Mouse (Mus musculus): ENCODE measurements at regions not wholly inside any gene's neighbourhood (a gene's known extent, or its start where the extent isn't known, plus 50 kb on each side); places are given as distances from the start of the nearest gene placed in this dataset.

DNA sequence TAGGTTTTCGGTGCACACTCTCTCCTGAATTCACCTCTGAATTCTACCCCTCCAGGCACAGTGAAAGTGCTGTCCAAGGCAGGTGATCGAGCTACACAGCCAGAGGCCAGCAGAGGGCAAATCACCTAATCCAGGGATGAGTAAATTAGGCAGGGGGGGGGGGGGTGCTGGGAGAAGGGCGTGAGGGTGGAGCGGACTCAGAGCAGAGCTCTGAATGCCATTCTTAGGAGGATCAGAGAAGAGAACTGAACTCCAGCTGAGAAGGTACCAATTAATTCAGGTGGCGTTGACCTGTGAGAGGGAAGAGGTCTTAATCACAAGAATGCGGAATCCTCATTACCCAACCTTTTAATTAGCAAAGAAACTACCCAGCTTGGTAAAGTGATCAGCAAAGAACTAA is 183.5 kb downstream of the Lrrn1 start:
- TF ChIP-seq EP300 (IDR thresholded peaks at IDR 0.05; ENCODE audit: insufficient read depth, low read depth, low read length) (no peak), CTCF (IDR thresholded peaks at IDR 0.05) (no peak)
